Mouse (Mus musculus) frontal cortex, postnatal 36 days (tissue): ENCODE data around the gene Jup.
"Not testable (repeated sequence)": the region's sequence is repeated elsewhere in the genome, so short reads cannot be mapped to it uniquely, and the experiment has no call there.

Experiments used
- DNase-seq, 2 experiments: peaks; one replicate each; pipeline ENCODE4 v3.0.0; 2022; ENCODE audit warnings: low spot score in 2 of 2

The Jup gene

DNA sequence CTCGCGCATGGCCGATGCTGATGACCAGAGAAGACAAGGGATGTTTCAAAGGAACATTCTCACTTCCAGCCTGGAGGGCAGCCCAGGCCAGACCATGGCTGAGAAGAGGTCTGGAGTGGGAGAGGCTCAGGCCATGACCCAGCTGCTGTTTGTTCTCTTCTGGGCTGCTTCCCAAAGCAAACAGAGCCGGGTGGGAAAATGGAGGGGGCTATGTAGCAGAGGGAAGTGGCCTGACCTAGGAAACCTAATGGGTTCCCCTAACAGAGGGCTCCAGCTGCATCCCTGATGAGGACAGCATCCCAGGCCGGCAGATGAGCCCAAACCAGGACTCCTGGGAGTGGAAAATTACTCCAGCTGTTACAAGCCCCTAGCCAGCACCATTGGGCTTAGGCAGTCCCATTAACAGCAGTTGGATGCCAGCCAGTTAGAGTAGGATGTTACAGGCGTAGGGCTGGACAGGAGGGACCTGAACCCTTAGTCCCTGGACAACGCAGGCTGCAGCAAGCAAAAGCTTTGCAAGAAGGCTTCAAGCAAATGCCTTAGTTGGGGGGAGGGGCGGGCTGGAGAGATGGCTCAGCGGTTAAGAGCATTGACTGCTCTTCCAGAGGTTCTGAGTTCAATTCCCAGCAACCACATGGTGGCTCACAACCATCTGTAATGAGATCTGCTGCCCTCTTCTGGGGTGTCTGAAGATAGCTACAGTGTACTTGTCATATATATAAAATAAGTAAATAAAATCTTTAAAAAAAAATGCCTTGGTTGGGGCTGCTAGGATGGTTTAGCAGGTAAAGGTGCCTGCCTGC is 6.3 kb downstream of the Jup start:
- DNase-seq, result peak in 1 of 2 experiments; percentile 46

DNA sequence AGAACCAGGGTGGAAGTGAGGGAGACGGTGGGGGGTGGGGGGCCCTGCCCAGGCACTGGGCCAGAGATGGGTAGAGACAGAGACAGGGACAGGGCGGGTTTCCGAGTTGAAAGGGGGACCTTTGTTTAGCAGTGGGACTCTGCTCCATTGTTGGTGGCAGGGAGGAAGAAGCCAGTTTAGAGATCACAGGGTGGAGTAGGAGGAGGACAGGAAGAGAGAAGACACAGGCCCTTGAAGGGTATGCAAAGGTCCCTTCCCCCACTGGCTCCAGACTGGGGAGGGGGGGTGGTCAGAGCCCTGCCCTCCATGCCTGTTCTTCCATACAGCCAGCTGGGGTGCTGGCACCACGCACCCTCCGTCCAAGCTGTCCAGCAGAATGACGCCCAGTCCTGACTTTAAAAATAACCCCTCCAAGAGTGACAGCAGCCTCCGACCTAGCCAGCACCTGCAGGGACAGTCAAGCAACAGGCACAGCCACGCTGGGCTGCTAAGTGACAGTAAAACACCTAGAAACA is 7.6 kb downstream of the Jup start:
- DNase-seq, result no peak

DNA sequence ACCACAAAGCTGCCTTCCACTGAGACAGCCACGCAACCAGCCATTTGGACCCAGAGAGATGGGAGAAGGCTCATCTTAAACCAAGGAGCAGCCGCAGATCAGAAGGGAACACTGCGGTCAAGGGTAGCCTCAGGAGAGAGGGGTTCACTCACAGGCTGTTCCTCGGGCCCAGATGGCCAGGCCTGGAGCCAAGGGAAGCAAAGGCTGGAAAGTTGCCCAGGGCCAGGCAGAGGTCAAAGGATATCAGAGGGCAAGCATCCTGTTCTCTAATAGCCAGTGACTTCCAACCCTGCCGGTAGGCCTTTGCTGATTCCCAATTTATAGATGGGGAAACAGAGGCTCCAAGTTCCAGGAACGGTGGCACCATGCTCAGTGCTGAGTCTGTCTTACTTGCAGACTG is 9.0 kb downstream of the Jup start:
- DNase-seq, result no peak

DNA sequence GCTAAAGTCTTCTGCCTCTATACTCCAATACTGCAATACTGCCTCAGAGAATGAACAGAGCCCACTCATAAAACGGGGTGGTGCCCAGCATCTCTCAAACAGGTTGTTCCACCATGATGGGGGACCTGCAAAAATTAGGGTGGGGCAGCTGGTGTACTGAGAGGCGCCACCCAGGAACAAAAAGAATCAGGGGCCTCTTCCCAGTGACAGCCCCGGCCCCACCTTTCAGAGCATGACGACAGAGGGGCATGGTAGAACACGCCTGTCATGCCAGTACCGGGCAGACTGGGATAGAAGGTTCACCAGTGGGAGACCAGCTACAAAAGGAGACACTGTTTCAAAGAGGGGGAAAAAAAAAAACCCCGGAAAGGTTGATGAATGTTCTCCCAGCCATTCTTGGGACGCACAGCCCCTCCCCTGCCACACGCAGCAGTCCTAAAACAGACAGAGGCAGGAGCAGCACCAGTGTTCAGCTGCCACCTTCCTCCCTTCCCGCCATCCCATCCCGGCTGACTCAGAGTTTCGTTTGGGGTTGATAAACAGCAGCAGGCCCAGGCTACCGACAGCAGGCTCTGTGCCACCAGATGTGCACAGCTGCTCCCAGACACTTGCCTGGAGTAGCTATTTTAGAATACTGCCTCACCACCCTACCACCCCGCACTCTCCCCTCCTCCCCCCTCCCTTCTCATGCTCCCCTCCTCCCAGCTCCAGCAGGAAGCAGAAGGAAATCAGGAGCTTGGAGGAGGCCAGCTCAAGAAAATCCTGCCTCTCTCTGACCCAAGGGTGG is 9.8 kb downstream of the Jup start:
- peak in 1 of 2 experiments; percentile 48 for DNase-seq

DNA sequence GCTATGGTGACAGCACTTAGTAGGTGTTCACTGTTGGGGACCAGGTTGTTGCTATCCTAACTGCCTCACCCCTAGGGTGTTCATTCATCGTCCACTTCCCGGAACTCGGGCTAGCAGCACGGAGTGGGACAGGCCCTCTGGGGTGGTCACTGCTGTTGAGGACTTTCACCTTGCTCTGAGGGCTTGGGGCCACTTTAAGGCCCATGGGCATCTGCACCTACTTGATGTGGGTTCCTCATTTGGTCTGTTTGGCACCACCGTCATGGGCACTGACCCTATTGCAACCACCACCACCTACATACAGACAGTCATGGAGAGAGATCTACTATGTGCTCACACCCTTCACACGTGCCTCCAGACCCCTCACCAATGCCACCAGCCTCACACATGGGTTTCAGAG is 10.5 kb downstream of the Jup start:
- no peak for DNase-seq

DNA sequence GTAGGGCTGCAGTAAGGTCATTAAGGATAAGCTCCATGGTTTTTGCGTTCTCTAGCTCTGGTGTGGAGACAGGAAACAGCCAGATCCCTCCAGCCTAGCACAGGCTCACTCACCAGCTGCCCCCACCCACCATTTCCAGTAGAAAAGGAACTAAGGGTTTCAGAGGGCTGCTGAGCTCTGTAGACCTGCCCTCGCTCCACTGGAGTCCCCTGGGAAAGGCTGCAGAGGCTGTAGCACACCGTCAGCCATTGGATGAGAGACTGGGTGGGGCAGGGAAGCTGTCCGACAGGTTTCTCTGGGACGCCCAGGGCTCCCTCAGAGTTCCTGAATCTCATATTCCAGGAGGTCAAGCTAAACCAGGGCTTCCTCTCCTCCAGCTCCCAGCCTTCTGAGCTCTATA is 11.0 kb downstream of the Jup start:
- DNase-seq, result no peak

DNA sequence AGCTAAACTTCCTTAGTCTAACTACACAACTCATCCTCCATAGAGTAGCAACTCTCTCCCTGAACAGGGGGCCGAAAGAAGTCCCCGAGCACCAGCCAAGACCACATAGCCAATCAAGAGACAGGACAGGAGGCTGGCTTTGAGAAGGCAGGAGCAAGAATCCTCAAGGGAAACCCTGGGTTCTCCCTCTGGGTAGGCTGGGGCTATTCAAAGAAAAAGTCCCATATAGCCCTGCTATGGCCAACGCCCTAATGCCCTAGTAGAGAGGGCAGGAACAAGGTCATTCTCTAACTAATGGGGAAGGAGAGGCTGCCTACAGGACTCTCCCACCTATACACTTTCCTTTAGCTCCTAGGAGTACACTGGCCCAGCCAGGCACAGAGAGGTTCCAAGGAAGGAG is 12.5 kb downstream of the Jup start:
- DNase-seq, result no peak

DNA sequence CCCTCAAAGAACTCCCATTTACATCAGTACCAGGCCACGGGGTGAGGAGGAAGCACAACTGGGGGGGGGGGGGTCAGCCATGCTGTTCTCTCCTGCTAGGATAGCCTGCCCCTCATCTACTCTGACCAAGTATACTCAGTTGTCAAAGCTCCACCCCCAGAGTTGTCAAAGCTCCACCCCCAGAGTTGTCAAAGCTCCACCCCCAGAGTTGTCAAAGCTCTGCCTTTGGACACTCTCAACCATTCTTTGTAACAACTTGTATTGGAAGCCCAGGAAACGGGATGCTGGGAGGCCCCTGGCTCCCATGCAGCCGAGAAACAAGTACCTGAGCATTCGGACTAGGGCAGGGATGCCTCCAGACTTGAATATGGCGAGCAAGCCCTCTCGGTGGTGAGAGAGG is 14.9 kb downstream of the Jup start:
- DNase-seq, result no peak

DNA sequence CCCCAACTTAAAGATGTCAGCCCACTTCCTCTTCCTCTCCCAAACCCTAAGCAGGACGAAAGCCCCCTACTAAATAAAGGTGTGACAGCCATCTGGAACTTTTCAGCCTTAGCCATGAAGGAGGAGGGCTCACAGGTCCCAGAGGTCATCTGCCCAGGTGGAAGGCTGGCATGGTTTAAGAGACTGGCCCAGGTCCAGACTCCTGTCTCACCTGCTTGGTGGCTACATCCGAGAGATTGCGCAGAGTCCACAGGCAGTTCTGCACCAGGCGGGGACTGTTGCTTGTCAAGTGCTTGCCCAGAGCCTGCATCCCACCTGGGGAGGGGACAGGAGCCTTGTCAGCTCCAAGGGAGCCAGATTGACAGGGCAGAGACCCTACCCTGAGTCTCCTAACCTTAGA is 18.3 kb downstream of the Jup start:
- DNase-seq, result no peak

DNA sequence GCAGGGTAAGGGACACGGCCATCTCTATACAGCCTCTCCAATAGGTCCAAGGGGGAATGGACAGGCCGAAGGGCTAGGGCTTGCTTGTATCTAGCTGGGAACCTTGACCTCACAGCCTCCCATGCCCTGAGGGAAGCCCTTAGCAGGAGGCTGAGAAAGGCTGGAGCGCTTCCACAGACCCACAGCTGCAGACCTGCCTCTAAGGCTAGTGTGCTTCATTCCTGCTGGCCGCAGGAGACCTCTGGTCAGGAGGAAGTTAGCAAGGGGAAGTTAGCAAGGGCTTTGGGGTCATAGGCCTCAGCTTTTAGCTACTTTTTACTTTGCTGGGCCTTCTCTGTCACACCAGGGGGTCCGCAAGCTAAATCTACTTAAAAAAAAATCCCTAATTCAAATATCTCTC is 19.1 kb downstream of the Jup start:
- DNase-seq, result no peak

DNA sequence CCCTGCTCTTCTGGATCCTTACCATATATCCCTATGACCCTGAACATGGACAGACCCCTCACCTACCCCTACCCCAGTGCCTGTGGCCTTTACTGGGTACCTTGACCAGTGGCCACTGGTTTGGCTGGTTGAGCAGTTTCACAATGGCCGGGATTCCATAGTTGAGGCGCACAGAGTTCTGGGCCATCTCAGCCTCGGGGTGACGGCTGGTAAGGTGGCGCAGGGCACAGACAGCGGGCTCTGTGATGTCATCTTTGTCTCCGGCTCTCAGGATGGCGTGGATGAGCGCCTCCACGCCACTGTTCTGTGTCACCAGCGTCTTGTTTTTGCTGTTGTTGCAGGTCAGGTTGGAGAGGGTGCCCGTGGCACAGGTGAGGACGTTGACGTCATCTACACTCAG is 19.6 kb downstream of the Jup start:
- DNase-seq, result no peak

DNA sequence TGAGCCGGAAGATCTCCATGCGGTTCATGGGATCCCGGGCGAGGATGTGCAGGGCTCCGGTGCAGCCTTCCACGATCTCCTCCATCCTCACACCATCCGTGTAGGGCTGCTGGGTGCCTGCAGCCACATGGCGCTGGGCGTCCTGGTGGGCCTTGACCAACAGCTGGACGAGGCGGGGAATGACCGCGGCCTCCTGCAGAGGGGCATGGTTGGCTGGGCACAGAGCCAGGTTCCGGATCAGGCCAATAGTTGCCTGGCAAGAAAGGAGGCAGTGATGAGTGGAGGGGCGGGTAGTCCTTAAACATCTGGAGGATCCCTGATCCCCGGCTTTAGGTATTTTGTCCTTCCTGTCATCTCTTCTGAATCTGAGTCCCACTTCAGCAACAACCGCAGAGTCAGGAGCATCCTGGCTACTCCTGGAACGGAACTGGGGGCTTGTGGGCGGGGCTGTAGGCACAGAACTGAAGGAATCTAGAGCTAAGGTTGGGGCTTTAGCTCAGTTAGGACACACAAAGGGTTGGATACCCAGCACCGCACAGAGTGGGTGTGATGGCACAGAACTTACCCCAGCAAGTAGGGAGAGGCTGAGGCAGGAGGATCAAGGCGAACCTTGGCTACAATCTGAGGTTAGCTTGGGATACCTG is 20.7 kb downstream of the Jup start:
- DNase-seq, result no peak

DNA sequence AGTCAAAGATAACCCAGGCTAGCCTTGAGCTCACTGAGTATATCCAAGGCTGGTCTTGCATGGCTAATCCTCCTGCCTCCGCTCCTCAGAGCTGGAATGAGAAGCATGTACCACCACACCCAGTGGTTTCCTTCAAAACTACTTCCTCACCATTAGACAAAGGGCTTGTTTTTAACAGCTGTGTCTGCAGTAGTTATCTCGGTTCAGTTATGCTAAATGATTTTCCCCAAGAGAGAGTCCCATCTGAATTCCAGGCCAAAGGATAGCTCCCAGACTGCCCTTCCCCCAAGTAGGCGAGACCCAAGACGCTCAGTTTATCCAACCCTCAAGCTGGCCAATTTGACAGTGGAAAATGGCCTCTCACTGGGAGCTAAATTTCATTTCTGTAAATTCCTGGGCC is 21.6 kb downstream of the Jup start:
- no peak for DNase-seq

DNA sequence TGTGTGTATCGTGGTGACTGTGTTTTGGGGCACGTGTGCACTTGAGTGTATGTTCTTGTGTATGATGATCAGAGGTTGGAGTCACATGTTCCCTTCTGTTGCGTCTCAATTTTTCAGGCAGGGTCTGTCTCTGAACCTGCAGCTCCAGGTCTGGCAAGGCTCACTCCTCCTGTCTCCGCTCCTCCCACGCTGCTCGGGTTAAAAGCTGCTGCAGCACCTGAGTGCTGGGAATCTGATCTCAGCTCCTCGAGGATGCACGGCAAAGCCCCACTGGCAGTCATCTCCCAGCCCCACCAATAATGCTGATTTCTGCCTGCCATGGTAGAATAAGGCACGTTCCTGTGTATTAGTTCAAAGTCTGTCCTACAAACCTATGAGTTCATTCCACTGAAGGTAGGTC is 22.4 kb downstream of the Jup start:
- DNase-seq, result no peak

DNA sequence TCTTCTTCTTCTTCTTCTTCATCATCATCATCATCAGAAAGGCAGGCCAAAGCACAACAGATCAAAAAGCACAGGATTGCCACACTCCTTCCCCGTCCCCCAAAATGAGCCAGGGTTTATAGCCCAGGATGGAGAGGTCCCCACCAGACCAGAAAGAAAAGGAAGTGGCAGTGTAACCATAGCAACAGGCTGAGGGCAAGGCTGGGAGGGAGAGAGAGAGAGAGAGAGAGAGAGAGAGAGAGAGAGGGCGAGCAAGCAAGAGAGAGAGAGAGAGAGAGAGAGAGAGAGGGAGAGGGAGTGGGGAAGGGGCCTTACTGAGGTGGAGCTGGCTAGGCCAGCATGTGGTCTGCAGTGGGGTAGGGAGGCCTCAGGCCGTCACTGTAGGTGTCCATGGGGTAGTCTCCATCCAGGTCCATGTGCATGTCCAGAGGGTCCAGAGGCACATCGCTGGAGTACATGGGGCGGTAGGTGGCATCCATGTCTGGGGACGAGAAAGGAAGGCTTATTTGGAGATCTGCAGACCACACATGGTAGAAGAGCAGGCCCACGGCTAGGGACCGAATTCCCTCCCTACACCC is 25.5 kb downstream of the Jup start:
- DNase-seq, result no peak

DNA sequence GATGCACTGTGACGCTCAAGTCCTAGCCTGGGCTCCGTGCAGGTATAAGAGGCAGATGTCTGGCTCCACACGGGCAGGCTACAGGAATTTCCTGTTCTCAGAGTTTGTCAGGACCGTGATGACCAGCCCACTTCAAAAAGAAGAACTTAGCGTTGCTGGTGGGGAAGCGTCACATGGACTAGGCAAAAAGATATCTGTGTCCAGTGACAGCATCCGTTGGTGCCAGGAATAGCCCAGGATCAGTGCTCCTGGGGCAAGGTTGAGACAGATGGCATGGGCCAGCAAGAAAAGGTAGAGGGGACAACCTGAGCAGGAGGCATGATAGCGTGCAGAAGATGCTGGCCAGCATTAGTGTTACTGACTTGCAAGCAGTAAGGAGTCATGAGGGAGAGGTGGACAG is 27.7 kb downstream of the Jup start:
- DNase-seq, result no peak

DNA sequence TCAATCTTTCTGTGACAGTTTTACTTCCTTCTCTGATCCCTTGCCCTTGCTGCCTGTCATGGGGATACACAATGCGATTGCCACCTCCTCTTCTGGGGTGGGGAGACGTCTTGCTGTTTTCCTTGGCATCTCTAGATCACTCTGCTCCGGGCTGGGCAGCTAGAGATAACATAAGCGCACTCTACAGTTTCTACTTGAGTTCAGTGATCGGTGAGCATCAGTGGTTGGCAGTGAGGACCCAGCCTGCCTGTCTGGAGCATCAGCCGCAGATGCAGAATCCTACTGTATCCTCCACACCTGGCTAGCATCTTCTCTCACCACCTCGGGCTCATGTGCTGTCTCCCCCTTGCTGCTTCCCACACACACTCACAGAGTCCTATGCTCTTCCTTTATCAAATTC is 28.4 kb downstream of the Jup start:
- DNase-seq, result no peak

DNA sequence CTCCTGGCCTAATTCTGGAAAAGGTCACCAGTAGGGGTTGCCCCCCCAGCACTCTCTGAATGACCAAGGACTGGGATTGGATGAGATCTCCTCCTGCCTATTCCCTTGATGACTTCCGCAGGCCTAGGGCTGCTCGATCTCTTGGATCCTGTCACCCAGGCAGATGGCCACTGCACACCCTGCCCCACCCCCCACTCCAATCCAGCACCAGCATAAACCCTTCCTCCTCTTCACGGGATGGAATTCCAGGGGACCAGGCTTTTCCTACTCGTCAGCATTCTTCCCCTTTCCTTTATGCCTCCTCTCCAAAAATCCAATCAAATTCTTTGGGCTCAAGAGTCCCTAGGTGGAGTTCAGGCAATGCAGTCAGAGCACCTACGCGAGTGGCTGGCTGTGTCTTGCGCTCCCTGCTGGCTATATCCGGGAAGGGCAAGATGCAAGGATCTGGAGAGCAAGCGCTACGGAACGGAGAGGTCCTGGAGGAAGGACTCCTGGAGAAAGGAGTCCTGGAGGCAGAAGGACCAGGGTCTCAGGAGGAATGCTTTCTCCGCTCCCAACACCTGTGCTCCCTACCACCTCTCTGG is 34.5 kb downstream of the Jup start:
- DNase-seq, result peak; percentile 55 to 69

DNA sequence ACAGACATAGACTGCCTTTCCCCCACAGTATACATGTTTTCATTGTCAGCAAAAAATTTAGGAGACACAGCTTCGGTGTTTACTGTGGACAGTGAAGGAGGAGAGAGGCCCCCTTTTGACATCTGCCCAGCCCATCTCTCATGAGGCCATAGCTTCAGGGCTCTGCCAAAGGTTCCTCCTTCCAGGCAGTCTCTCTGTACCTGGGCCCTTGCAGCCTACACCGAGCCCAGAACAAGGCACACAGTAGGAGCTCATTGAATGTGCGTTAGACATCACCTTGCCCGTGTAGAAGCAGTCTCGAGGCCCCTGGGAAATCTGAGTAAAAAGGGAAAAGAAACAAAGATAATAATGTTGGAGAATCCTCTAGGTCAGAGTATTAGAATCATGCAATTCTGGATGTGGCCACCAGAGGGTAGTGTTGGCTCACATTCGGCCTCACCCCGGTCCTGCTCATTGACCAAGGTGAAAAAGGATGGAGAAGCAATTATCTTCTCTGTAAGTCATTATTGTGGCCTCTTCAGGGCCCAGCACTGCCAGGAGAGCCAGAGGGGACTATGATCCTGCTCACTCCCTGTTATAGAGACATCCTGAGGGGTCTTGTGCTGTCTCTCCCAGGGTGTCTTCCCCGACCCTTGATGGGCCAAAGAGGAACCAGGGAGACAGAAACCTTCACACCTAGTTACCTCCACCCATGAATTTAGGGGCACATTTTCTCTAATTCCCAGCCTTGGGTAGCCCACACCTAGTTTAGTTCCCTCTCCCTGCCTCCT is 35.2 kb downstream of the Jup start:
- DNase-seq, result peak; percentile 79 to 83

DNA sequence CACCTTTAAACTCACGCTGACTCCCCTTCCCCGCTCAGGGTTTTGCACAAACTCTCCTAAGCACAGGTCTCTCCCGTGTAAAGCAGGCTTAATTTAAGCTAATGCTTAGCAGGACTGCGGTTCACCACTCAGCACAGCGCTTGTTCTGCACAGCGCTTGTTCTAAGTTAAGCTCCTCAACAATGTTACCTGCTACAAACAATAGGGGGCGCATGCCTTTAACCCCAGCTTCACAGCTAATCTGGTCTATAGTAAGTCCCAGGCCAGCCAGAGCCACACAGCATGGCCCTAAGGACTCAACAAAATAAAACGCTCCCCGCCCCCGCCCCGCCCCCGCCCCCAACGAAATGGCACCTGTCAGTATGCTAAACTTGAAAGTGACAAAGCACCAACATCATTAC is 36.5 kb downstream of the Jup start:
- DNase-seq, result not testable (repeated sequence)

DNA sequence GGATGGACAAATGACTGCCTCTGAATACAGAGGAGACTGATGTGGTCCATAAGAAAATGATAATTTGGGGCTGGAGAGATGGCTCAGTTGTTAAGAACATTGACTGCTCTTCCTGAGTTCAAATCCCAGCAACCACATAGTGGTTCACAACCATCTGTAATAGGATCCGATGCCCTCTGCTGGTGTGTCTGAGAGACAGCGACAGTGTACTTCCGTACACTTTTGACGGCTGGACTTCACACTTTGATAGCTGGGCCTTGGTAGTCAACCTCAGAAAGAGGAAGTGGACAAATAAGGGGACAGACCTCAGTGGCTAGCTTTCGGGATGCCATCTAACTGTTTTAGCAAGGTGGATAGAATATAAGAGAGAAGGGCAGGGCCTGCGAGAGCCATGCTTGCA is 37.4 kb downstream of the Jup start:
- no peak for DNase-seq
